Mouse (Mus musculus) A20 (cell line): ENCODE data around the gene Efna2.
"Not testable (repeated sequence)": the region's sequence is repeated elsewhere in the genome, so short reads cannot be mapped to it uniquely, and the experiment has no call there.

ENCODE experiments used
- DNase-seq: peaks from one replicate; pipeline ENCODE4 v3.0.0-alpha.2; 2011; ENCODE audit warnings: low read depth, low spot score

The Efna2 gene

DNA sequence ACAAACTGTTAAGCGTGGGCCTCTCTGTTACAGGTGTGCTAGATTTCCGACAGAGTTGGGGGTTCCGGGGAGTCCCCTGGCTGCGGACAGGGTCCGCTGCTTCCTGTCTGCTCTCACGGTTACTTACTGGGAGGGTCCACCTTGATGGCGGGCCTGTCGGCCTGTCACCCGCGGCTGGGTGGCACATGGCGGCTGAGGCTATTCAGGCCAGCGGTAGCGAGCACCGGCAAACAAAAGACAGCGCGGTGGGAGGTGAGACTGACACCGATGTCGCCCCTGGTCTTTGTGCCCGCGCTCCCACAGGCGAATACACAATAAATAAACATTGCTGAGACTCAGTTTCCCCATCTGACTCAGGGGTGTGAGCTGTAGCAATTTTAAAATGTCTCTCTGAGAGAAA lies 10.7 kb downstream of the Efna2 start:
- DNase-seq, result no peak

DNA sequence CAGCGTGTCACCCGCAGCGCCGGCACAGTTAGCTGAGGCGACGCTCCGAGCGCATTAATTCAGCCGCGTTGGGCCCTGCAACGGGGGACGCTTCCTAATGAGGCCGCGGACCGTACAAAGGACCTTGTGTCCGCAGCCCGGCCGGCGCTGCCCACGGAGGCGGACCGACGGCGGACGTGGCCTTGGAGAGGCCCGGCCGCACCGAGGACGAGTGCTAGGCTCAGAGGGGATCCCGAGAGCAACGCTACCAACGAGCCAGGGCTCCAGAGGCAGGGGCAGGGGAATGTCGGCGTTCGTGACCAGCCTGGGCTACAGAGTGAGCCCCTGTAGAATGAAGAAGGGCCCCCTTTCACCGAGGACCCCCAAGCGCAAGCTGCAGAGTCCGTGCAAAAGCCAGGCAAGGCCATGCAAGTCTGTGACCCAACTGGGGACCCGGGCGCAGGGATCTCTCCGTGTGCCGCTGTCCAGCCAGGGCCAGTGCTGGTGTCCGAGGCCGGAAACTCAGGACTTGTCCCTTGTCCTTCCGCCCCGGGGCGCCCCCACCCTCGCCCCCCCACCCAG lies 11.3 kb downstream of the Efna2 start:
- DNase-seq, result no peak

DNA sequence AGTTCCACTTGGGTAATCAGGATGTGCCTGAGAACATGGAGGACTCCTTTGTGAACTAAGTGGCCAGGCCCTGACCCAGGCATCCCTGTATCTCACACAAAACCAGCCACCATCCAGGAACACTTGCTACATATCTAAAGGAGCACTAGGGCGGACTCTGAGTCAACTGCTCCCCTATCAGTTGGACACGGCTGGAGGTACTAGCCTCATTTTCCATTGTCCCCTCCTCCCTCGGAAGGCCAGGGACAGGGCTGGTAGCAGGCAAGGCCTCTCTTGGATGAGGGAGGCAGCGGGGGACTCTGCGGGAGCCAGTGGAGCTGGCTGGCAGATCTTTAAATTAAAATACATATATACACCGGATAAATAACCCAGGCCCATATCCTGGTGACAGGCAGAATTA lies 14.7 kb downstream of the Efna2 start:
- no peak for DNase-seq

DNA sequence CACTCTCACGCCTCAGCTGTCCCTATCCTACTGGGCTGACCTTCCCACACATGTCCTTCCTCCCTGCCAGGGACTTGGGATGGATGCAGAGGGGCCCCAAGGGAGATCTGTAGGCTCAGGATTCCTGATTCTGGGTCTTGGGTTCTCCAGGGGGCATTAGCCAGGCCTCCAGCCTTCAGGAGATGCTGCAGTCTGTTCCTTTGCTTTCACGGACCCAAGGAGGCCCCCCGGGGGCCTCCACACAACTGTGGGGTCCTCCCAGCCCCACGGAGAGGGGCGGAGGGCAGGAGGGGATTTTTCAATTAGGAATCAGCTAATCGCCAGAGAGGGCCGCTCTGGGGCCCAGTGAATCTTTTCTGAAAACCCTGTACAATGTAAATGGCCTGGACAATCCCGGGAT lies 15.2 kb downstream of the Efna2 start:
- DNase-seq, result no peak

DNA sequence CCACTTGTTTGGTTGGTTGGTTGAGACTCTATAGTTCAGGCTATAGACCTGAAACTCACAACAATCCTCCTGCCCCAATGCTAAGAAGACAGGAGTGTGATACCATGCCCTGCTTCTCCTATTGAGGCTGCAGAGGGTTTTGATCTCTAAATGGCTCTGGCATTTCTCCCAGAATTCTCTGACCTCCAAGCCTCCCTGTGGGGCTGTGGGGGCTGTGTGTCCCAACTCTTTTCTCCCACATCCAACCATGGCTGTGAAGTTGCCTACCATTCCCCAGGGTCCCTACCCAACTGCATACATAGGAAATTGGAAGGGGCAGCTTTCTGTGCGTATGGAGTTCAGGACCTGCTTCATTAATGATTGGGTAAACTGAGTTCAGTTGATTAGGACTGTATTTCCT lies 16.9 kb downstream of the Efna2 start:
- no peak for DNase-seq

DNA sequence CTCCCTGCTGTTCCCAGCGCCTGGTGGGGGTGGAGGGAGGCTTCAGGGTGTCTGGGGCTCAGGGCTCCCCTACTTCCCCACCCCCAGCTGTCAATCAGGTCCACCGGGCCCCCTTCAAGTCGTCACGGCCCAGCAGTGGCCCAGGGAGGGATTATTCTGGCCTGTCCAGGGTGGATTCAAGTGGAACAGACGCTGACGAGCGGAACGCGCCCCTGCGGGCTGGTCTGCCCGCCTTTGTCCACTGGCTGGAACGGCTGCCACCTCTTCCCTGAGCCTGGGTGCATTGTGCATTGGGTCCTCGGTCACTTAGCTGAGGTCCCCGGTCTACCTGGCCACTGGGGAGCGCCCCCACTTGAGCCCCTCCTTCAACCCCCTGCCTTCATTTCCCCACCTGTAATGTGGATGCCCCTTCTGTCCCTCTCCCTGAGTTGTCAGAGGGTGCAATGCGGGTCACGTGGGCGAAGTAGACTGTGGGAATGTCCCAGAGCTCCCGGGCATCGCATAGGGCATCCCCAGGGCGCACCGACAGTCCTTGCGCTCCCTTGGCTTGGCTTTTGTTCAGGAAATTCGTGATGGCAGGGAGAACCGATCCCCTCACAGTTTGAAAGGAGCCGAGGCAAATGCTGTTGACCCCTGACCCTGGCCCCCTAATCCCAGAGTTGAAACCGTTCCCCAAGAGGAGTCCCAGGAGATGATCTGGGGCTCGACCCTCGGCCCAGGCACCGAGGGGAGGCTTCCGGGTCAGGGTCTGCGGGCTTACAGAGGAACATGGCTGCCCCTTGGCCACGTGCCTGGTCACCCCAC lies 17.7 kb downstream of the Efna2 start:
- DNase-seq, result no peak

DNA sequence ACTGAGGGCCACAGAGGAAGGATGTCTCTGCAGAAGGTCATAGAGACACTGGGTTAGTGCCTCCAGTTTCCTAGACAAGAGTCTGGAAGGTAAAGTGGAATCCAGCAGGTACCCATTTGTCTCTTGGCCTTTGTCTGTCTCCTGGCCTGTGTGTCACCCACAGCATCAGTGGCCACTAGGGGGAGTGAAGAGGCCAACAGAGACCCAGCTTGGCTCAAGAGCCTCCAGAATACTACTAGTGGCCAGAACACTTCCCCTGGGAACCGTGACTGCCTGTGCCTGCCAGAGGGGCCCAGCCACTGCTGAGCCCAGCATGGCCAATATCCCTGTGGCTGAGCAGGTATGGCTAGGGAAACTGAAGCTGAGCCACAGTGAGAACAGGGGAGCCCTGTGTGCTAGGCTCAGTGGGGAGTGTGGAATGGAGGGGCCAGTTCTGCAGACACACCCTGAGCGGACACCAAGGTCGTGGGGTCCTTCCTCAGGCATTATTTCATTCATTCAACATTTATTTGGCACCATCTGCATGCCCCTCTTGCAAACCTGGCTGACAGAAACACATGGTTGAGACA lies 20.2 kb downstream of the Efna2 start:
- peak; percentile 82 for DNase-seq

DNA sequence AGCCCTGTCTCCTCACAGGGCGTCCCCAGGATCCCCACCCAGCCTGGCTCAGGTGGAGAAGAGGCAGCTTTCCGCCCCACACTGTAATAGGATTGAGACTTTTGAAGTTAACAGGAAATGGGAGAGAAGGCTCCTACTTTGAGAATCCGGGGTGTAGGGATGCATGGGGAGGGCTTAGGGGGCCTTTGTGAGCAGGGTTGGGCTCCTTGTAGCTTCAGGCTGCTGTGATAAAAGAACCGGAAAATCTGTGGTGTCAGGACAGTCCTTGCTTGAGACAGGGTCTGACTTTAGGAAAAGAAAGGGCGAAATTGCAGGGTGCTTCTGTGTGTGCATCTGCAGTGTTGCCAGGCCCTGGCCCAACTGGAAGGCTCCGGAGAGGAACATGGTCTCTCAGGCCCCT lies 21.2 kb downstream of the Efna2 start:
- no peak for DNase-seq

DNA sequence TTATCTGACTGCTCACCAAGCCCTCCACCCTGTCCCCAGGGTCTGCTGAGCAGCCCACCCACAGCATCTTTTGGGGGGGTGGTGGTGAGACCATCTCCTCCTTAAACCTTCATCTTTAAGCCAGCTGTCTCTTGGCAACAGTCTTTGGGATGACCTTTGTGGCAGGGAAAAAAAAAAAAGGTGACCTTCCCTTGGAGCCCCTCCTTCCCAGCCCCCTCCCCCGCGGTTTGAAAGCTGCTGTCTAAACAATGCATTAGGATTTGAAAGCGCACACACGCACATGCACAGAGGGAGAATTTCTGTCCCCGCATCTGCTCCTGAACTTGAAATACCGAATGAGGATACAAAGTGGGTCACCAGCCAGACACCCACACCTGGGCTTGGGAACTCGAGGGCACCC lies 24.8 kb downstream of the Efna2 start:
- DNase-seq, result no peak

DNA sequence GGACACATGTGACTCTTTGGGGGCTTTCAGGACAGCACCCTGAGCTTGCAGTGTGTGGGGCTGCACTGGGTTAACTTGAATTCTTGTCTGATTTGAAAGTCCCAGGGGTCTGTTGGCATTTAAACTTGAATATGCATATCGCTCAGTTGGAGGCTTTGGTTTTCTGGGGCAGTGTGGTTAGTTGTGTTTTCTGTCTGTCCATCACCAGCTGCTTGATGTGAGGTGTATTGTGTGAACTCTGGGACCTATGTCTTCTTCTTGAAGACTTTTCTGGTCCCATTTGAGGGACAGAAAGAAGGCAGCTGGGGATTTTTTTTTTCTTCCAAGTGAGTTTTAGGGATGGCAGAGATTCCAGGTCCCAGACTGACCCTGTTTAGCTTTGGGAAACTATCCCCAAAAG lies 27.9 kb downstream of the Efna2 start:
- DNase-seq, result no peak

DNA sequence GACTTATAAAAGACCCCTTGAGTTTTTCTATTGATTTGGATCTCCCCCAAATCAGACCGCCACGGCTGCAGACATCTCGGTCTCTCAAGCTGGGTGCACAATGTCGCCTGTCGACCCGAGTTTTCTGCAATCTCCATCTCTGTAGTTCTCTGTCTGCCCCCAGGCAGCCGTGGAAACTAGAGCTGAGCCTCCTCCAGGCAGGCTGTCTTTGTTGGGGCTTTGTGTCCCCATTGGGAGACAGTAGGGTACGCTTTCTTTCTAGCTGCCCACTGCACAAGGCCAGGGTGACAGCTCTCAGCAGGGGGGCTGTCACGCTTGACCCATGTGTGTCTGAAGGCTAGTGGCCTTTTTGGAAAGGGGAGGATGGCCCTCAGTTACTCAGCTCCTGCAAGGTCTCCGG lies 28.4 kb downstream of the Efna2 start:
- no peak for DNase-seq

DNA sequence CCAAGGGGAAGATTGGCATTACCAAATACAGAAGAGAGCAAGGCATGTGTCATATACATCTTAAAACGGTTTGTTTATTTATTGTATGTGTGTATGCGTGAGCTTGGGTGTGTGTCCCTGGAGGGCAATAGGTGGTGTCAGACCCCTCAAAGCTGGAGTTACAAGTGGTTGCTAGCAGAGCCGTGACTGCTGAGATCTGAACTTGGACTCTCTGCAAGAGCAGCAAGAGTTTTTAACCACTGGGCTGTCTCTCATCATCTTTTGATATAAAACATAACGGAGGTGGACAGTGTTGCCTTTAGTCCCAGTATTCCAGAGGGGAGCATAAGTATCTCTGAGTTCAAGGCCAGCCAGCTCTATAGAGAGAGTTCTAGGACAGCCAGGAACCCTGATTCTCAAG lies 29.0 kb downstream of the Efna2 start:
- DNase-seq, result no peak

DNA sequence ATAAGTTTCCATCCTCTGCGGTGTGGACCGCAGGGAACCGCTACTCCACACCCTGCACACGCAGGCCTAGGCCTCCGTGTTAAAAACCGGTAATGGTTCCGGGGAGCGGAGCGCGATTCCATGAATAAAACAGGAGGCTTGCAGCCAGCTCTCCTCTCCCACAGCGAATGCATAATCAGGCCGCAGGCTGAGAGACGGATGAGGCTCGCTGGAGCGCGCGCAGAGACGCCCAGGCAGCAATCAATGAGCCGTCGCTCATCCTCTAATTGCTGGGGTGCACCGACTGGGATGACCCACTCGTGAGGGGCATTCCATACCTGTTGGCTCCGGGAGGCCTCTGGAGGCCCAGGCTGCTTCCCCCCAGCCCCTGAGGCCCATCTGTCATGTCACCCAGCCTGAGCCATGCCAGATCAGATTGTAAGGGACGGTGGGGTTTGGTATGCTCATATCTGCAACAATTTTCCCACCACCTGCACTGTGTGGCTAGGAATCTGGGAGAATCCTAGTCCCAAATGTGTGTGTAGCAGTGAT lies 29.6 kb downstream of the Efna2 start:
- DNase-seq, result no peak

DNA sequence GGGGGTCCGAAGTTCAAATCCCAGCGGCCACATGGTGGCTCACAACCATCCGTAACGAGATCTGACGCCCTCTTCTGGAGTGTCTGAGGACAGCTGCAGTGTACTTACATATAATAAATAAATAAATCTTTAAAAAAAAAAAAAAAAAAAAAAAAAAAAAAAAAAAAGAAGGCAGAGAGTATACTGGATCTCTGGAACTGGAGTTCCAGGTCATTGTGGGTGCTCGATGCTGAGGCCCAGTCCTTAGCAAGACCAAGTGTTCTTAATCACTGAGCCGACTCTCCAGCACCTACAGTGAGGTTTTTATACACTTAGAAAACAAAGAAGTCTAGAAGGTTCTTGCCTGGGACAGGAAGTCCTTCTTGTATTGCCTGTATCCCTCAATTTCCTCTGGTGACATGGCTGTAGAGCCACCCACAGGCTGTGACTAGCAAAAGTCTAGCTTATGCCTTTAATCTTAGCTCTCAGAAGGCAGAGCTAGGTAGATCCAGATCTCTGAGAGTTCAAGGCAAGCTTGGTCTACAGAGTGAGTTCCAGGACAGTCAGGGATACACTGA lies 32.3 kb downstream of the Efna2 start:
- DNase-seq, result not testable (repeated sequence)

DNA sequence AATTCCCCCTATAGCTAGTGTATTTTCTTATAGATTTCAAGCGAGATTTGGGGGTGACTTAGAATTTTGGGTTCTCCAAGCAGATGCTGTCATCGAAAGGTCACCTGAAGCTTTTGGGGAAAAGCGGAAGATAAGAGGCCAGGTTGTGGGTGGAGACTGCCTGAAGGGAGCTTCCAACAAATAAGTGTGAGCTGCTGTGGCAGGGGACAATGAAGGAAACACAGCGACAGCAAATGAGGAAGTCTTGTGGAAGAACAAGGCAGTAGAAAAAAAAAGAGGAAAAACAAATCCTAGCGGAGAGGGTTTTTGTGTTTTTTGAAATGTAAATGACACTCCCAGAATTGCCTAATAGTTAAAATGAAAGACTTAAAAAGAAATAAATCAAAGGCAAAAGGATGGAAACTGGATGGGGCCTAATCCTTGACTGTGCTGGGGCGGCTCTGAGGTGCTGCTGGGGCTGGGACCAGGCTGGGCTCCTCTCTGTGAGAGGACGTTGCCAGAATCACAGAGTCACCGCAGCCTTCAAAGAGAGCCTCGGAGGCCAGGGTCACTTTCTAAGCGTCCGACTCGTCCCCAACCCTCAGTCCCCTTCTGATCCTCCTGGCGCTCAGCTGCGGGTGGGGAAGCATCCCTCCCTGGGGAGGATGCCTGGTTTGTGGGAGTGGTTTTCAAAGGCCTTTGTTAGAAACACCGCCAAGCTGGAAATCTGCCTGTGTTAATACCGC lies 35.9 kb downstream of the Efna2 start:
- no peak for DNase-seq

DNA sequence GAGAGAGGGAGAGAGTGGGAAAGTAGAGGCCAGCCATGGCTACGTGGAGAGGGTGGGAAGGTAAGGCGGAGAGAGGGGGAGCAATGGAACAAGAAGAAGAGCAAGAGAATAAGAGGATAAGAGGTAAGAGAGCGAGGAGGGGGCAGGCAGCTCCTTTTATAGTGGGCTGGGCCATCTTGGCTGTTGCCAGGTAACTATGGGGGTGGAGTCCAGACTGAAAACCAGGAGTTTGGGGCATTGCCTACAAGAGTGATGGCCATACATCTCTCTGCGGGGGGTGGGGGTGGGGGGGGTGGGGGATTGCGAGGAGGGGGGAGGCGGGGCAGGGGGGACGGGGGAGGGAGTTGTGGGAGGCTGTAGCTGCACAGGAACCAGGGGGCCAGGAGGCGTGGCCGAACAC lies 41.4 kb downstream of the Efna2 start:
- DNase-seq, result no peak

DNA sequence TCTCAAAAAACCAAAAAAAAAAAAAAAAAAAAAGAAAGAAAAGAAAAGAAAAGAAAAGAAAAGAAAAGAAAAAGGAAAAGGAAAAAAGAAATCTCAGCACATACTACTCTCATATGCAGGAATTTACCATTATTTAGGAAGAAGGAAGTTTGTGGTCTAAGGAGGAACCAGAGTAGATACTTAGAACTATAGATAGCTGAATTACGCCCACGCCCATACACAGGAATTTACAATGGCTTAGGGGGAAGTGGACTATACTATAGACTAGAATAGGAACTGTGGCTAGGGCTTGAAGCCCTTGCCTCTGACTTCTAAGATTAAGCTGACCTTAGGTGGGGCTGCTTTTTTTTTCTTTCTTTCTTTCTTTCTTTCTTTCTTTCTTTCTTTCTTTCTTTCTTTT lies 43.9 kb downstream of the Efna2 start:
- DNase-seq, result not testable (repeated sequence)

DNA sequence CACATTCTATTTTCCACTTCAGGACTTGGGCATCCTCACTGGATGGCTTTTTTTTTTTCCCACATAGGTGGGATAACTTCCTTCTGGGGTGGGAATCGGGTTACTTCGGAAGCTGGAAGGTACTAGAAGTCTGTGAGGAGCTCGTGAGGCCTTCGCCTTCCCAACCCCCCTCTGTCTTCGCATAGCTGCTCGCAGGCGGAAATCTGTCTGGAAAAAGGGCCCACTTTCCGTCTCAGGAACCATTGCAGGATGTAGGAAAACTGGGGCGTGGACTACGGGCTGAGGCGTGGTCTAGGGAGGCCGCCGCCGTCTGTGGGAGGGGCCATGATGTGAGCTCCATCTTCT lies 46.8 kb downstream of the Efna2 start:
- DNase-seq, result no peak

DNA sequence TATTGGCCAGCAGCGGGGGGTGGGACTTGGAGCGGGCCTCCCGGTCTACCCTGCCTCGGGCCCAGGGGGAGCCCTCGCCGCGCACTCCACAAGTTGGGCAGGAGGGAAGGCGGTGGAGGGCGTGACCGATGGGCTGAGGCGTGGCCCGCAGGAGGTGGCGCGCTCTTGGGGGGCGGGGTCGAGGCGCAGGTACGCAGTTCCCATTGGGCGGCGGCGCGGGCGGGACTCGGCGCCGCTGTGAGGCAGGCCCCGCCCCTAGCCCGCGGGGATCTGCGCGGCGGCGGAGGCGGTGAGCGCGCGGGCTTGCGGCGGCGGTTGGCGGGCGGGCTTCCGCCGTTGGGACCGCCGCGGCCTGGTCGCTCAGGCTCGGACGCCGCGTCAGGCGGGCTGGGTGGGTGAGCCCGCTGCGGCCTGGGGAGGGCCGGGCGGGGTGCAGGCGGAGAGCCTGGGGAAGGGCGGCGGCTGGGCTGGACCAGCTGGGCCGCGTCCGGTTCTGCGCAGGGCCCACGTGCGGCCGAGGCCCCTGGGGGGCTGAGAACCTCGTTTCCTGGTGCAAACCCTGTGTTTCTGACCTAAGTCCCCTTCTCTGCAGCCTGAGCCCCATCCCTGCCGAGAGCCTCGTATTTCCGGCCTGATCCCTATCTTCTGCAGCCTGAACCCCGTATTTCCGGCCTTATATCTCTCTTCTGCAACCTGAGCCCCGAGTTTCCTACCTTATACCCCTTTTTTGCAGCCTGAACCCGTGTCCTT lies 47.3 kb downstream of the Efna2 start, which contains the start of gene Mum1:
Mum1 (plus strand) TSS at position 19 of the 750 bp plus-strand sequence.
- peak; percentile 99 for DNase-seq

DNA sequence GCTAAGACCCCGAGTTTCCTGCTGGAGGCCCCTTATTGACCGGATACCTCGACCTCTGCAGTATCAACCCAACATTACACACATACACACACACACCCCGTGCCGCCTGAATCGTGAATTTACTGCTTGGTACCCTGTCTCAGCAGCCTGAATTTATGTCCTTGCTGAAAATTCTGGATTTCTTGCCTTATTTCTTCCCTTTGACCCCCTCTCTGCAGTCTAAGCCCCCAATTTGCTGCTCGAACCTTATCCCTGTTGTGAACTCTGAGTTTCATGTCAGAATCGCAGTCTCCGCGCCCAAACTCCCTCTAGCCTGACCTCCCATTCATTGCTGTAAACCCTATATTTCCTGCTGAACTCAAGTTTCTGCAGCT lies 47.9 kb downstream of the Efna2 start:
- DNase-seq, result no peak
